Mouse (Mus musculus) kidney, adult 11 months (tissue): ENCODE measurements around the gene Prelid3b.
A peak's percentile ranks its signal among the peaks of the same experiment; 100 is the strongest.

Experiments
- DNase-seq: peaks from one replicate; pipeline ENCODE4 v3.0.0; 2022

The Prelid3b gene

GRCm38 (mm10) chr2:174459365-174459764 lies 13.5 kb downstream of the Prelid3b start:
- no peak for DNase-seq

- no peak for DNase-seq
Measured at GRCm38 (mm10) chr2:174453681-174454080, 19.2 kb downstream of the Prelid3b start.

GRCm38 (mm10) chr2:174450353-174450752 lies 22.5 kb downstream of the Prelid3b start, which contains the start of gene Tubb1:
Gene Tubb1 (plus strand): TSS chr2:174450695.
- DNase-seq = no peak

GRCm38 (mm10) chr2:174448405-174448804 lies 24.5 kb downstream of the Prelid3b start:
- DNase-seq = no peak

GRCm38 (mm10) chr2:174446905-174447304 lies 26.0 kb downstream of the Prelid3b start:
- DNase-seq = no peak

GRCm38 (mm10) chr2:174446492-174446891 lies 26.4 kb downstream of the Prelid3b start:
- no peak for DNase-seq

- DNase-seq = no peak
Measured at GRCm38 (mm10) chr2:174445018-174445417, 27.9 kb downstream of the Prelid3b start.

GRCm38 (mm10) chr2:174444359-174444758 lies 28.5 kb downstream of the Prelid3b start:
- no peak for DNase-seq

- DNase-seq = no peak
Measured at GRCm38 (mm10) chr2:174443046-174443445, 29.8 kb downstream of the Prelid3b start.

GRCm38 (mm10) chr2:174442460-174442859 lies 30.4 kb downstream of the Prelid3b start:
- DNase-seq = no peak

- DNase-seq = no peak
Measured at GRCm38 (mm10) chr2:174441898-174442297, 31.0 kb downstream of the Prelid3b start.

- no peak for DNase-seq
Measured at GRCm38 (mm10) chr2:174439961-174440360, 32.9 kb downstream of the Prelid3b start.

GRCm38 (mm10) chr2:174439450-174439838 lies 33.4 kb downstream of the Prelid3b start:
- DNase-seq = no peak

GRCm38 (mm10) chr2:174438737-174439449 lies 34.0 kb downstream of the Prelid3b start, which contains the start of gene Ctsz:
Gene Ctsz (minus strand): TSS chr2:174439039.
- DNase-seq = peak; percentile 75

GRCm38 (mm10) chr2:174438181-174438580 lies 34.7 kb downstream of the Prelid3b start:
- DNase-seq = no peak

GRCm38 (mm10) chr2:174437697-174437982 lies 35.2 kb downstream of the Prelid3b start:
- DNase-seq = no peak

GRCm38 (mm10) chr2:174436916-174437696 lies 35.8 kb downstream of the Prelid3b start:
- no peak for DNase-seq

GRCm38 (mm10) chr2:174436076-174436701 lies 36.7 kb downstream of the Prelid3b start:
- no peak for DNase-seq

GRCm38 (mm10) chr2:174434943-174435342 lies 37.9 kb downstream of the Prelid3b start:
- no peak for DNase-seq

GRCm38 (mm10) chr2:174428996-174429591 lies 43.8 kb downstream of the Prelid3b start:
- no peak for DNase-seq

- peak; percentile 42 for DNase-seq
Measured at GRCm38 (mm10) chr2:174428076-174428835, 44.6 kb downstream of the Prelid3b start.

GRCm38 (mm10) chr2:174426856-174427255 lies 46.0 kb downstream of the Prelid3b start:
- no peak for DNase-seq
